8 mouse cellular contexts compared by ENCODE assay signal in genomic region chr1:64690213-64691013, GRCm38 (mm10). TPM values are rescaled to one million over a fixed set of nuclear protein-coding genes. Genes with fewer than 3 reads are reported as not detected.
A peak's percentile ranks its signal among the peaks of the same experiment; 100 is the strongest.
DNase-seq lines count a peak whose midpoint lies in the region; ATAC-seq lines count a peak whose summit lies in the region.

TSS of gene Ccnyl1 (plus strand) at chr1:64690455.

- H3K4me2 ChIP-seq in forebrain, embryonic 14.5 days (ENCODE audit: low read length) = peak within 1 kb of the TSS; percentile 66
- H3K4me2 ChIP-seq in neural tube, embryonic 15.5 days = peak within 1 kb of the TSS; percentile 94

- peak; percentile 100 for ATAC-seq in forebrain, embryonic 14.5 days
- peak; percentile 100 for ATAC-seq in neural tube, embryonic 15.5 days (ENCODE audit: low FRiP score)

- H3K9ac ChIP-seq in forebrain, embryonic 14.5 days (ENCODE audit: low read length) = peak within 1 kb of the TSS; percentile 86
- H3K9ac ChIP-seq in neural tube, embryonic 15.5 days (replicated peaks) = peak within 1 kb of the TSS; percentile 59

- WGBS in forebrain, embryonic 14.5 days = under 1% methylated on average over 54 of the region's 71 CpGs
- WGBS in neural tube, embryonic 15.5 days = under 1% methylated on average over 49 of the region's 71 CpGs

- H3K9me3 ChIP-seq in forebrain, embryonic 14.5 days (replicated peaks; ENCODE audit: control insufficient read depth, low read length) = no peaks in the 10 kb centered on the region
- no peaks in the 10 kb centered on the region for H3K9me3 ChIP-seq in neural tube, embryonic 15.5 days (replicated peaks)

- peak within 1 kb of the TSS; percentile 74 for H3K27ac ChIP-seq in forebrain, embryonic 14.5 days (ENCODE audit: low read depth, low read length)
- peak within 1 kb of the TSS; percentile 68 for H3K27ac ChIP-seq in neural tube, embryonic 15.5 days (replicated peaks)

- DNase-seq in ES-CJ7 (ENCODE audit: low read depth, low spot score) = peak; percentile 100
- DNase-seq in cerebellum, adult 11 months = peak; percentile 98
- peak; percentile 99 for DNase-seq in forebrain, embryonic 14.5 days (ENCODE audit: low spot score)
- DNase-seq in heart, postnatal 14 days = peak; percentile 98
- DNase-seq in layer of hippocampus, adult 11-12 months (ENCODE audit: low spot score) = peak; percentile 98
- peak; percentile 99 for DNase-seq in lung, adult 18-20 months
- peak; percentile 99 for DNase-seq in testis, postnatal 14 days (ENCODE audit: low spot score)

- peak within 1 kb of the TSS; percentile 85 for H3K4me3 ChIP-seq in forebrain, embryonic 14.5 days (ENCODE audit: low read depth, low read length)
- H3K4me3 ChIP-seq in neural tube, embryonic 15.5 days (replicated peaks) = peak within 1 kb of the TSS; percentile 70

- no peaks in the 10 kb centered on the region for H3K36me3 ChIP-seq in forebrain, embryonic 14.5 days (ENCODE audit: control insufficient read depth, insufficient read depth, low read length)
- H3K36me3 ChIP-seq in neural tube, embryonic 15.5 days = no peaks in the 10 kb centered on the region

- no peaks in the 10 kb centered on the region for H3K27me3 ChIP-seq in forebrain, embryonic 14.5 days (replicated peaks; ENCODE audit: control insufficient read depth, insufficient read depth, low read length)
- no peaks in the 10 kb centered on the region for H3K27me3 ChIP-seq in neural tube, embryonic 15.5 days (replicated peaks)

- peaks cover 9% of the 10 kb centered on the region; the same call in 1 of the 2 replicates for H3K4me1 ChIP-seq in forebrain, embryonic 14.5 days (ENCODE audit: control insufficient read depth, insufficient read depth, low read length)
- H3K4me1 ChIP-seq in neural tube, embryonic 15.5 days = peaks cover 33% of the 10 kb centered on the region

- intact Hi-C loops in heart, postnatal 14 days (cut with DNase I) = loop anchor here (5.0 to 10.0 kb wide), 5 partner anchors 33 to 1033 kb away; partner anchors contain the start of genes Creb1 and Mettl21a

RNA-seq across cellular contexts. Expression of gene Ccnyl1, which starts in this region (rescaled TPM):
- 6.6 and 6.9 TPM in 2 replicates for polyA plus RNA-seq in forebrain, embryonic 14.5 days (2014; fragmentation: Nextera tagmentation; extraction: Ambion mirVana)
- 10 to 100 TPM; 20.5 to 21.4 TPM for total RNA-seq in heart, postnatal 14 days (2021)
- 3.7 and 3.9 TPM in 2 replicates for polyA plus RNA-seq in neural tube, embryonic 15.5 days (2015; fragmentation: Nextera tagmentation; extraction: Ambion mirVana)

Comparison
In these comparisons a context has a peak if more than half of its experiments do, and no peak if none do; other contexts are left out.
1. Peak in every context shown above with its lines: DNase-seq, ATAC-seq, H3K4me3 ChIP-seq and H3K27ac ChIP-seq.